Mouse (Mus musculus) embryonic facial prominence, embryonic 10.5 days (tissue): ENCODE data around the gene Triap1. TPM values are rescaled to one million over a fixed set of nuclear protein-coding genes. Genes with fewer than 3 reads are reported as not detected.

Source experiments
- DNase-seq: peaks from one replicate; pipeline ENCODE4 v3.0.0-alpha.2; 2017; ENCODE audit warnings: low spot score
- H3K27ac ChIP-seq: fragments of 300-500 bp; sonication (generic); replicated peaks from 2 replicates; pipeline ENCODE4 v1.5.1; 2016; ENCODE audit warnings: mild to moderate bottlenecking
- H3K27me3 ChIP-seq: fragments of 300-500 bp; sonication (generic); replicated peaks from 2 replicates; pipeline ENCODE4 v1.6.1; 2016; ENCODE audit warnings: low read depth, mild to moderate bottlenecking; ENCODE audit not compliant: poor library complexity, severe bottlenecking
- H3K36me3 ChIP-seq: fragments of 300-500 bp; sonication (generic); replicated peaks from 2 replicates; pipeline ENCODE4 v1.6.1; 2016; ENCODE audit warnings: mild to moderate bottlenecking, moderate library complexity
- H3K4me1 ChIP-seq: fragments of 300-500 bp; sonication (generic); 2 replicates; pipeline ENCODE4 v1.6.1; 2016
- H3K4me3 ChIP-seq: fragments of 300-500 bp; sonication (generic); 2 replicates; pipeline ENCODE4 v1.5.1; 2016; ENCODE audit warnings: mild to moderate bottlenecking, moderate library complexity
- H3K9me3 ChIP-seq: fragments of 300-500 bp; sonication (generic); 2 replicates; pipeline ENCODE4 v1.6.1; 2016; ENCODE audit warnings: mild to moderate bottlenecking
- WGBS: fragments of 180-500 bp; shearing (Covaris S2); methylation state at CpG from one replicate; pipeline ENCODE4 v1.1.7; 2016; 5-methylcytosine and 5-hydroxymethylcytosine counted together
- polyA plus RNA-seq: library from polyadenylated mRNA; unstranded; fragments of >200 nt; fragmentation: Nextera tagmentation; extraction: Ambion mirVana; gene quantifications from 2 replicates; pipeline ENCODE4 v1.2.1, GENCODE M21; 2016

Triap1 gene
- polyA plus RNA-seq, 1 experiment from 2014 or later = 55.7 TPM

- Histone ChIP-seq H3K27me3 (no peaks in the 10 kb centered on the region), H3K4me3 (peak overlapping the region; percentile 39), H3K27ac (peak overlapping the region; percentile 90), H3K4me1 (peaks cover 47% of the 10 kb centered on the region), H3K9me3 (no peaks in the 10 kb centered on the region), H3K36me3 (no peaks in the 10 kb centered on the region)
- peak; percentile 81 for DNase-seq
- 2% methylated on average over 10 of the region's 10 CpGs for WGBS
Observed at GRCm38 (mm10) chr5:115317645-115318328, 23.2 kb upstream of the Triap1 start.

- peak; percentile 77 for DNase-seq
- H3K9me3 ChIP-seq = no peaks in the 10 kb centered on the region
- peak overlapping the region; percentile 70 for H3K27ac ChIP-seq
- no peaks in the 10 kb centered on the region for H3K36me3 ChIP-seq
- H3K27me3 ChIP-seq = no peaks in the 10 kb centered on the region
- H3K4me3 ChIP-seq = peak overlapping the region; percentile 56
- under 1% methylated on average over 22 of the region's 22 CpGs for WGBS
- H3K4me1 ChIP-seq = peaks cover 38% of the 10 kb centered on the region
Observed at GRCm38 (mm10) chr5:115319004-115319940, 21.8 kb upstream of the Triap1 start.

GRCm38 (mm10) chr5:115326256-115326831 is 14.7 kb upstream of the Triap1 start:
- H3K9me3 ChIP-seq = no peaks in the 10 kb centered on the region
- DNase-seq = peak; percentile 19
- H3K27me3 ChIP-seq = no peaks in the 10 kb centered on the region
- peak overlapping the region; percentile 99 for H3K27ac ChIP-seq
- H3K4me1 ChIP-seq = peaks cover 29% of the 10 kb centered on the region
- 30% methylated on average over 11 of the region's 11 CpGs for WGBS
- H3K4me3 ChIP-seq = peak overlapping the region; percentile 100
- H3K36me3 ChIP-seq = peaks cover 28% of the 10 kb centered on the region

- no peaks in the 10 kb centered on the region for H3K27me3 ChIP-seq
- peaks cover 29% of the 10 kb centered on the region for H3K4me1 ChIP-seq
- peak; percentile 96 for DNase-seq
- peak within 1 kb of the TSS; percentile 100 for H3K4me3 ChIP-seq
- H3K9me3 ChIP-seq = no peaks in the 10 kb centered on the region
- H3K36me3 ChIP-seq = peaks cover 35% of the 10 kb centered on the region
- WGBS = under 1% methylated on average over 91 of the region's 97 CpGs
- peak within 1 kb of the TSS; percentile 99 for H3K27ac ChIP-seq
Observed at GRCm38 (mm10) chr5:115326875-115327609, 14.0 kb upstream of the Triap1 start, which contains the start of gene Srsf9. TSS of gene Srsf9 (plus strand) at chr5:115327177.

GRCm38 (mm10) chr5:115327610-115328548 is 13.1 kb upstream of the Triap1 start:
- WGBS = 2% methylated on average over 55 of the region's 55 CpGs
- peaks cover 29% of the 10 kb centered on the region for H3K4me1 ChIP-seq
- H3K27ac ChIP-seq = peak overlapping the region; percentile 99
- peak; percentile 77 for DNase-seq
- H3K36me3 ChIP-seq = peaks cover 43% of the 10 kb centered on the region
- no peaks in the 10 kb centered on the region for H3K27me3 ChIP-seq
- peak overlapping the region; percentile 100 for H3K4me3 ChIP-seq
- H3K9me3 ChIP-seq = no peaks in the 10 kb centered on the region

- DNase-seq = no peak
- WGBS = 92% methylated on average over 9 of the region's 9 CpGs
- Histone ChIP-seq H3K27me3 (no peaks in the 10 kb centered on the region), H3K9me3 (no peaks in the 10 kb centered on the region), H3K4me1 (peaks cover 26% of the 10 kb centered on the region), H3K27ac (no peak overlapping the region), H3K36me3 (peaks cover 74% of the 10 kb centered on the region), H3K4me3 (peak overlapping the region; percentile 17; the same call in 1 of the 2 replicates)
Observed at GRCm38 (mm10) chr5:115330955-115331354, 10.1 kb upstream of the Triap1 start.

GRCm38 (mm10) chr5:115333626-115334025 is 7.4 kb upstream of the Triap1 start:
- Histone ChIP-seq H3K27ac (no peak overlapping the region), H3K4me1 (peaks cover 9% of the 10 kb centered on the region), H3K9me3 (no peaks in the 10 kb centered on the region), H3K4me3 (no peak overlapping the region), H3K27me3 (no peaks in the 10 kb centered on the region), H3K36me3 (peaks cover 98% of the 10 kb centered on the region)
- WGBS = 91% methylated on average over 3 of the region's 3 CpGs
- no peak for DNase-seq

GRCm38 (mm10) chr5:115340007-115340406 is 1.0 kb upstream of the Triap1 start:
- peaks cover 64% of the 10 kb centered on the region for H3K36me3 ChIP-seq
- WGBS = 44% methylated on average over 7 of the region's 7 CpGs

GRCm38 (mm10) chr5:115341314-115342165 is 515 bp downstream of the Triap1 start:
- Histone ChIP-seq H3K27ac (peak overlapping the region; percentile 92), H3K36me3 (peaks cover 64% of the 10 kb centered on the region), H3K4me1 (peaks cover 28% of the 10 kb centered on the region), H3K9me3 (no peaks in the 10 kb centered on the region), H3K4me3 (peak overlapping the region; percentile 87), H3K27me3 (no peaks in the 10 kb centered on the region)
- WGBS = 13% methylated on average over 36 of the region's 36 CpGs
- DNase-seq = no peak

More at GRCm38 (mm10) chr5:115340007-115340406, 1.0 kb upstream of the Triap1 start:
- DNase-seq = no peak
- H3K4me1 ChIP-seq = peaks cover 28% of the 10 kb centered on the region
- H3K27ac ChIP-seq = no peak overlapping the region
- H3K9me3 ChIP-seq = no peaks in the 10 kb centered on the region
- H3K4me3 ChIP-seq = peak overlapping the region; percentile 87
- no peaks in the 10 kb centered on the region for H3K27me3 ChIP-seq

GRCm38 (mm10) chr5:115347564-115347963 is 6.5 kb downstream of the Triap1 start:
- Histone ChIP-seq H3K27me3 (no peaks in the 10 kb centered on the region), H3K4me3 (peak overlapping the region; percentile 75), H3K36me3 (peaks cover 46% of the 10 kb centered on the region), H3K4me1 (peaks cover 17% of the 10 kb centered on the region), H3K27ac (no peak overlapping the region), H3K9me3 (no peaks in the 10 kb centered on the region)
- DNase-seq = peak; percentile 85
- 6% methylated on average over 5 of the region's 5 CpGs for WGBS
